Mouse (Mus musculus): ENCODE results near the gene Med24.

Med24 gene

DNA sequence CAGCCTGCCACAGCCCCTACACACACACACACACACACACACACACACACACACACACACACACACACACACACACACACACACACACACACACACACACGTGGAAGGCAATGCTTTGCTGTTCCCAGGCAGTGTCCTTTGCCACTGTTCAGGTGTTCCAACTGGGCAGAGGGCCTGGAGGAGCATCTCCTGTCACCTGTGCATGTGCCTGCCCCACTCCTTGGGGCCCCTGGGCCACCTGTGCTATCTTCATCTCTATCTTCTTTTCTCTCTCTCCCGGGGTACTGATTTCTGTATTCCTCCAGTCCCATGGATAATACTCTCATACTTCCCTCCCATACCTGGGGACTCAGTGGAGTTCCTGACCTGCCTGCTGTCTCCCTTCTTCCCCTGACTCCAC, 37.1 kb upstream of the Med24 start:
- ATAC-seq (ENCODE audit: insufficient number of reproducible peaks, low FRiP score, low TSS enrichment) = no peak

- no peak for ATAC-seq (ENCODE audit: insufficient number of reproducible peaks, low FRiP score, low TSS enrichment)
These were observed 36.4 kb upstream of the Med24 start for GRCm38 (mm10) chr11:98765421-98766309.

- ATAC-seq (ENCODE audit: insufficient number of reproducible peaks, low FRiP score, low TSS enrichment) = no peak
These were observed 35.5 kb upstream of the Med24 start for GRCm38 (mm10) chr11:98764746-98765145.

DNA sequence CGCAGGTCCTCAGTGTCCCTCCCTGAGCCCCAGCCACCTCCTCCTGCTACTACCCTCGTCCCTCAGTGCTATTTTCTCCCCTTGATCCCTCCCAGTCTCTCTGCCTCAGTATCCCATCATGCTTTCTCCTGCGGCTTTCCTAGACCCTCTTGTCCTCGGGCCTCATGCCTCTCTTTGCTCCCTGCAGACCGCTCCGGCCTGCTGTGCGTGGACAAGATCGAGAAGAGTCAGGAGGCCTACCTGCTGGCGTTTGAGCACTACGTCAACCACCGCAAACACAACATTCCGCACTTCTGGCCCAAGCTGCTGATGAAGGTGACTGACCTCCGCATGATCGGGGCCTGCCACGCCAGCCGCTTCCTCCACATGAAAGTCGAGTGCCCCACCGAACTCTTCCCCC, 34.9 kb upstream of the Med24 start:
- no peak for ATAC-seq (ENCODE audit: insufficient number of reproducible peaks, low FRiP score, low TSS enrichment)

GRCm38 (mm10) chr11:98763502-98763861, 34.2 kb upstream of the Med24 start:
- ATAC-seq (ENCODE audit: insufficient number of reproducible peaks, low FRiP score, low TSS enrichment) = no peak

DNA sequence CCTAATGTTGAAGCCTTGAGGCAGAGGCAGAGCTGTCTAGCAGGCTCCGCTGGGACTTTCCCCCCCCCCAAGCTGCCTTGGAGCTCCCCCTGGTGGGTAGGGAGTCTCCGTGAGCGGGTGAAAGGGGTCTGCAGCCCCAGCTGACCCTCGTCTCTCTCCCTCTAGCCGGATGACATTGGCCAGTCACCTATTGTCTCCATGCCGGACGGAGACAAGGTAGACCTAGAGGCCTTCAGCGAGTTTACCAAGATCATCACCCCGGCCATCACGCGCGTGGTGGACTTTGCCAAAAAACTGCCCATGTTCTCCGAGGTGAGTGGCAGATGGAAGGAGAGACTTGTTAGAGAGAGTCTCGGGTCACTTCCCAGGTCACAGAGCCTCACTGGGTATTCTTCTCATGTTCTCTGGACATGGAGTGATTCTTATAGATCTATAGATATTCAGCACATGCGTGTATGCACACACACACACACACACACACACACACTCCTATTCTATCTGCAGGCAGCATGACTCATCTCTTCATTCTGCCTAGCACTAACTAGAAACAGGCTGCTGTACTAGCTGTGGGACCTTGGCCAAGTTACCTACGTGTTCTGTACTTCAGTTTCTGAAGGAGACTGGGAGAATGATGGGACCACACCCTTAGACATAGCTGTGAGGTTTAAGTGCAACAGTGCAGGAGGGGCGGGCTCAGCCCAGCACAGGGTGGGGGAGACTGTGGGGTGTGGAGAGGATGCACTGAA, 33.7 kb upstream of the Med24 start:
- no peak for ATAC-seq (ENCODE audit: insufficient number of reproducible peaks, low FRiP score, low TSS enrichment)

GRCm38 (mm10) chr11:98761939-98762338, 32.7 kb upstream of the Med24 start:
- no peak for ATAC-seq (ENCODE audit: insufficient number of reproducible peaks, low FRiP score, low TSS enrichment)

GRCm38 (mm10) chr11:98756711-98757110, 27.5 kb upstream of the Med24 start:
- no peak for ATAC-seq (ENCODE audit: insufficient number of reproducible peaks, low FRiP score, low TSS enrichment)

- ATAC-seq (ENCODE audit: insufficient number of reproducible peaks, low FRiP score, low TSS enrichment) = no peak
These were observed 26.6 kb upstream of the Med24 start for GRCm38 (mm10) chr11:98755726-98756380.

DNA sequence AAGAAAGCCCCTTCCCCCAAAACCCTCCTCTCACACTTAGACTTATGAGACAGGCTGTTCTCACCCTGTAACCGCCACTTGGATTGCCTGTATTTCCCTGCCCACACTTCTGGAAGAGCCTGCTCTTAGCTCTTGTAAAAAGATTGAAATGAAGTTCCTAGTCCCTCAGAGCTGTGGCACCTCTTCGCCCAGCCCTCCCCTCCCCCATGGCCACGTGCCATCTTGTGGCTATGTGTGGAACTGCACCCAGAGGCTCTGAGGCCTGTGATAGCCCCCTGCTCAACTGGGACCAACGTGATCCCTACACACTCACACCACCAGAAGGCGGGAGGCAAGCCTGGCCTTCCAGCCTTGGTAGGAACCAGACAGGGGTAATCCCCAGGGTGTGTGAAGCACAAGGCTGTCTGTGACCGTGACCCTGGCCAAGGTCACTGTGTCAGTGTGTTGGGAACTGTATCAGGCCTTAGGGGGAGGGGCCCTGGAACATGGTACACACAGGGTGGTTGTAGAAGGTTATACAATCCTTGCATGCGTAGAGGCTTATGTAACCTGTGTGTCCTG, 25.5 kb upstream of the Med24 start:
- peak; percentile 26; the same call in 1 of the 2 replicates for ATAC-seq (ENCODE audit: insufficient number of reproducible peaks, low FRiP score, low TSS enrichment)

- no peak for ATAC-seq (ENCODE audit: insufficient number of reproducible peaks, low FRiP score, low TSS enrichment)
These were observed 25.0 kb upstream of the Med24 start for GRCm38 (mm10) chr11:98754151-98754620.

GRCm38 (mm10) chr11:98753264-98753663, 24.0 kb upstream of the Med24 start:
- ATAC-seq (ENCODE audit: insufficient number of reproducible peaks, low FRiP score, low TSS enrichment) = no peak

DNA sequence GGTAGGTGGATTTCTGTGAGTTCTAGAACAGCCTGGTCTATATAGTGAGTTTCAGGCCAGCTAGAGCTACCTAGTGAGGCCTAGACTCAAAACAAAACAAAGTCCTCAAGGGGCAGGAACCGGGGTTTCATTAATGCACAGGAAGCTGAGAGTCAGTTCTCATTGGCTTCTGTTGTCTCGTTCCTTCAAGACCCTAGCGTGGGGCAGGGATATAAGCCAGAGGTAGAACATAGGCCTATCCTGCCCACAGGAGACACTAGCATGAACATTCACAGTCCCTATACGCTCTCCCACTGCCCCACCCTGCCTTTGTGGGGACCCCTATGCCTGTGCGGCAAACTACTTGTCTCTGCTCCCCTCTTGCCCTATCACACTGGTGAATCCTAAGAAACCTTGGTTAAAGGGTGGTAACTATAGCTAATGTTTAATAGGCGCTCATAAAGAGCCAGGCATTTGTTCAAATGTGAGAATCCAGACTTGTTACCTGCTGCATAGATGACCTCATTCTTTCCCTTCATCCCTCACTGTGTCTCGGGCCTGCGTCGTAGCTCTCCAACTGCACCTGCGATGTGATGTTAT, 23.4 kb upstream of the Med24 start:
- ATAC-seq (ENCODE audit: insufficient number of reproducible peaks, low FRiP score, low TSS enrichment) = no peak

DNA sequence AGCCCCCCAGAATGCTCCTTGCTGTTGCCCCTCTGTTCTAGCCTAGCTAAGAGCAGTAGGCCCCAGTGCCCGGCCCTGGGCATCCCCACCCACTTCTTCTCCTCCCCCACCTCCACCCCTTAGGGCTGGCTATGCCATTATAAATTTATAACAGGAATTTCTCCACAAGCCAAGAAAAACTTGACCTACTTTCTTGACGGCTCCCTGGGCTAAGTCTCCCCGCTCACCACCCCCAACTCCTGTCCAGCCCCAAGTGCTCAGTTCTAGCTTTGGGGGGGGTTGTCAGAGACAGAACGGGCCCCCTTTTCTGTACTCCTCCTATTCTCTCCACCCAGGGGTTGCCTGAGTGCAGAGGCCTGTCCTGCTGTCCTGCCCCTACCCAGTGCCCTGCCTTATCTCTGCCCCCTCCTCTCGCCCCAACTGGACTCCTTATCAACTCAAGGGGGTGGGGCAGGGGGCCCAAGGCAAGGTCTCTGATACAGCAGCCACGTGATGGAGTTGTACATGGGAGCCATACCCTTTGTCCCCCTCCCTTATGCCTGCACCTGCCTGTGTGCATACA, 22.1 kb upstream of the Med24 start:
- no peak for ATAC-seq (ENCODE audit: insufficient number of reproducible peaks, low FRiP score, low TSS enrichment)

GRCm38 (mm10) chr11:98750351-98751201, 21.3 kb upstream of the Med24 start:
- ATAC-seq (ENCODE audit: insufficient number of reproducible peaks, low FRiP score, low TSS enrichment) = no peak

- no peak for ATAC-seq (ENCODE audit: insufficient number of reproducible peaks, low FRiP score, low TSS enrichment)
These were observed 20.5 kb upstream of the Med24 start for GRCm38 (mm10) chr11:98749716-98750115.

DNA sequence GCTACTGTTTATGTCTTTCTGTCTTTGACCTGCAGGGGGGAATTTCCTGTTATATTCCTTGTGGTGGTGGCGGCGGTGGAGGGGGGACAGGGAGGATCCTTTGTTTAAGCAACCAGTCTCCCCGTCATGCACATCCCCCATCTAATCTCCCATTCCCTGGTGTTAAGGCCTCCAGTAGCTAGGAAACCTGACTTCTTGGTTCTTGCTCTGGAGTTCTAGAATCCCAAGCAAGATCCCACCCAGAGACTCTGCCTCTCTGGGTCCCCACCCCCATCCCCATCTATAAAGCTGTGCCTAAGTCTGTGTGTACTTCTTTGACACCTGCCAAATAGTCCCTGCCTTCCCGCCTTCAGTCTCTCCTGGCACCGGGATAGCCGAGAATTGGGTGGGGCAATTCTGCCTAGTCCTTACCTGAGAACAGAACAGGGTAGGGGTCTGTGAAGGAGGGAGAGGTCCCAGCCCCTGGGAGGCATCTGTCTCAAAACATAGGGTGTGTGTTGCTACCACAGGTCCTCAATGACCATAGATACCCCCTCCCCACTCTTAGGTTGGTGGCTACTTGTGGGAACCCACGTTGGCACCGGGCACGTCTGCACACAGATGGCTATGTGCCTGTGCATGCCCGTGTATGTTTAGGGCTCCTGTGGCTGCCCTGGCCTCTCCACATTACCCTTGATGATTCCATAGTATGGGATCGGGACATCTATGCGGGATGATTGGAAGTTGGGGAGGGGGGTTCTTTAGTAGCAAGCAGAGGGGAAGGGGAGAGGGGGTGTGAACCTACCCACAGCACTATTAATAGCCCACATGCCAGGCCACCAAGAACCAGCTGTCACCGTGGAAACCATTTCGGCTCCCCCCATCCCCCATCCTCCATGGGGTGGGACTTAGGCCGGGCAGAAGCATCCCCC, 19.5 kb upstream of the Med24 start:
- no peak for ATAC-seq (ENCODE audit: insufficient number of reproducible peaks, low FRiP score, low TSS enrichment)
